Mouse (Mus musculus) hematopoietic stem cell, adult 5-6 weeks (primary cell): ENCODE data around the gene Foxd1. TPM values are rescaled to one million over a fixed set of nuclear protein-coding genes. Genes with fewer than 3 reads are reported as not detected.
A peak's percentile ranks its signal among the peaks of the same experiment; 100 is the strongest.

Source experiments
- ATAC-seq, 2 experiments: fragments of 125-278 bp in 1 of 2; replicated peaks in 1 of 2; 2 replicates each; pipeline ENCODE4 v1.8.0; 2016 to 2017; ENCODE audit warnings: inconsistent platforms in 2 of 2, mild to moderate bottlenecking in 2 of 2, moderate number of reproducible peaks in 2 of 2, low read depth in 1 of 2, moderate TSS enrichment in 1 of 2; ENCODE audit not compliant: low FRiP score in 2 of 2, poor library complexity in 2 of 2, severe bottlenecking in 2 of 2, insufficient read depth in 1 of 2, low TSS enrichment in 1 of 2
- total RNA-seq: library from RNA; stranded (forward); fragments of 172-1452, 232-1000 nt; gene quantifications from 2 replicates; pipeline ENCODE4 v1.2.3, GENCODE M21; 2017

Foxd1 gene
- total RNA-seq, 1 experiment from 2014 or later: not detected

DNA sequence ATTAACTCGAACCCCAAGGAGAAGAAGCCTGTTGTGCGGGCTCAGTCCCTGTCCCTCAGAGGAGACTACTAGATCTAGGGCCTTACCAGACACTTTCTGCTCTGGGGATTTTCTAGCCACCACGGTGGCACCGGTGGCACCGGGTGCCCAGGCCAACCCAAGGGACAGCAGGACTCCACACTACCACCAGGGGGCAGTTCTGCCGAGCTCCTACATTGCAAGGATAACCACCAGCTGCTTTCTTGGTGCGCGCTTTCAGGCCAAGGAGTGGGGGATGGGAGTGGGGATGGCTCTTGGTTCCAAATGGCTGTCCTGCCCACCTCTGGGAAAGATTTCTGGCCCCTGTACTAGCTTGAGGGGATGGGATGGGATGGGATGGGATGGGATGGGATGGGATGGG is 2.5 kb upstream of the Foxd1 start:
- peak; percentile 66 to 70 for ATAC-seq

DNA sequence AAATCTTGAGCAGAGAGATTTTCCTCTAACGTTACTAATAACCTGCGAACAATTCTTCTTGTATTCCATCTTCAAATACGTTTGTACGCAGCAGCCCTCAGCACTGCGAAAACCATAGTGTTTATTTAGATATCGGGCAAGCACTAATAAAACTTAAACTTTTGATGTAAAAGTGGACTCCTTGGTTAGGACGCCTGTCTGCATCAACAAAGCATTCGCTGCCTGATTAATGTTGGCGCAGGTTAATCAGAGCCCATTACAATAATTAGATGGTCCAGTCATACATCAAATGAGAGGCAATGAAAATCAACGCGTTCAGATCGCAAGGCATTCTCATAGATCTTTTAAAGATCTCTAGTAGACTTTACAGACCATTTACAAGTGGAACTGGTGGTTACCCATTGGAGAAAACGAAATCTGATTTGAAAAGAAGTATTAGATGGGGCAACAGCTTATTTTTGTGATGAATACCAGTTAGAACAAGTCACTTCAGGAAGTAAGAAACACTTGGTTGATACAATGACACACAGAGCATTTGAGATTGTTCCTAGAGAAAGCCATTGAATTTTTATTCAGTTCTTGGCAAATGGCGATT is 1.6 kb upstream of the Foxd1 start:
- no peak for ATAC-seq

DNA sequence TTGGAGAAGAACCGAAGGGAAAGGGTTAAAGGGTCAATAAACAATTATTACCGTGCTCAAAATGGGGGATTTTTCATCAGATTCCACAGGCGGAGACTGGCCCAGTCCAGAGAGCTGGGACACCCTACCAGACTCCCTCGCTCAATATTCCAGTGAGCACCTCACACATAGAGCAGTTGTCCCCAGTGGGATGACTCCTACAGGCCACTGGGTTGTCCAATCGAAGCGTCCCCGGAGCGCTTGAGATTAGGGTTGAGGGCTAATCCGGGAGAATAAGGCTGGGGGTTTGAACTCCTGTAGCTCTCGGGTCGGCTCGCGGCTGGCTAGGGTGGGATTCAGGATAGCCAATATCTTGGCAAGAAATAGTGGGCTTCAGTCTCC is 343 bp upstream of the Foxd1 start:
- ATAC-seq: peak in 1 of 2 experiments; percentile 3; a peak in 2 of 4 replicates

DNA sequence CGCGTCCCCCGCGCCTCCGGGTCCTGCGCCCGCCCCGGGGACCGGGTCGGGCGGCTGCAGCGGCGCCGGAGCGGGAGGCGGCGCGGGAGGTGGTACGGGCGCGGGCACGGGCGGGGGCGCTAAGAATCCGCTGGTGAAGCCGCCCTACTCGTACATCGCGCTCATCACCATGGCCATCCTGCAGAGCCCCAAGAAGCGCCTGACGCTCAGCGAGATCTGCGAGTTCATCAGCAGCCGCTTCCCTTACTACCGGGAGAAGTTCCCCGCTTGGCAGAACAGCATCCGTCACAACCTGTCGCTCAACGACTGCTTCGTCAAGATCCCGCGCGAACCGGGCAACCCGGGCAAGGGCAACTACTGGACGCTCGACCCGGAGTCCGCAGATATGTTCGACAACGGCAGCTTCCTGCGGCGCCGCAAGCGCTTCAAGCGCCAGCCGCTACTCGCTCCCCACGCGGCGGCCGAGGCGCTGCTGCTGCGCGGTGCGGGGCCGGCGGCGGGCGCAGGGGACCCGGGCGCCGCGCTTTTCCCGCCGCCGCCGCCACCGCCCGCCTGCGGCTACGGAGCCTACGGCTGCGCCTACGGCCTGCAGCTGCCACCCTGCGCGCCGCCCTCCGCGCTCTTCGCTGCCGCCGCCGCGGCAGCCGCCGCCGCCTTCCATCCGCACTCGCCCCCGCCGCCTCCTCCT is 973 bp downstream of the Foxd1 start:
- ATAC-seq: no peak

DNA sequence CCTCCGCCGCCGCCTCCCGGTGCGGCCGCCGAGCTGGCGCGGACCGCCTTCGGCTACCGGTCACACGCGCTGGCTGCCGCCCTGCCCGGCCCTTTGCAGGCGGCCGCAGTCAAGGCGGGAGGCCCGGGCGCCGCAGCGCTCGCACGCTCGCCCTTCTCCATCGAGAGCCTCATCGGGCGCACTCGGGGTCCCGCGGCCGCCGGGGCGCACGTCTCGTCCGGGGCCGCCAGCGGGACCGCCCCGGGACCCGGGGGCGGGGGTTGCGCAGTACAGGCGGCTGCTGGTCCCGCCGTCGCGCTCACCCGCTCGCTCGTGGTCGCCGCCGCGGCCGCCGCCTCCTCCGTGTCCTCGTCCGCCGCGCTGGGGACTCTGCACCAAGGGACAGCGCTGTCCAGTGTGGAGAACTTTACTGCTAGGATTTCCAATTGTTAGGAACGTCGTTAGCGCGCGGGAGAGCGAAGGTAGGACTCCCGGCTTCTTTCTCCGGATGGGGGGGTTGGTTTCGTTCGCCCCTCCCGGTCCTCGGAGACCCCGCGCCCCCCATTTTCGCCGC is 1.6 kb downstream of the Foxd1 start:
- ATAC-seq: no peak

DNA sequence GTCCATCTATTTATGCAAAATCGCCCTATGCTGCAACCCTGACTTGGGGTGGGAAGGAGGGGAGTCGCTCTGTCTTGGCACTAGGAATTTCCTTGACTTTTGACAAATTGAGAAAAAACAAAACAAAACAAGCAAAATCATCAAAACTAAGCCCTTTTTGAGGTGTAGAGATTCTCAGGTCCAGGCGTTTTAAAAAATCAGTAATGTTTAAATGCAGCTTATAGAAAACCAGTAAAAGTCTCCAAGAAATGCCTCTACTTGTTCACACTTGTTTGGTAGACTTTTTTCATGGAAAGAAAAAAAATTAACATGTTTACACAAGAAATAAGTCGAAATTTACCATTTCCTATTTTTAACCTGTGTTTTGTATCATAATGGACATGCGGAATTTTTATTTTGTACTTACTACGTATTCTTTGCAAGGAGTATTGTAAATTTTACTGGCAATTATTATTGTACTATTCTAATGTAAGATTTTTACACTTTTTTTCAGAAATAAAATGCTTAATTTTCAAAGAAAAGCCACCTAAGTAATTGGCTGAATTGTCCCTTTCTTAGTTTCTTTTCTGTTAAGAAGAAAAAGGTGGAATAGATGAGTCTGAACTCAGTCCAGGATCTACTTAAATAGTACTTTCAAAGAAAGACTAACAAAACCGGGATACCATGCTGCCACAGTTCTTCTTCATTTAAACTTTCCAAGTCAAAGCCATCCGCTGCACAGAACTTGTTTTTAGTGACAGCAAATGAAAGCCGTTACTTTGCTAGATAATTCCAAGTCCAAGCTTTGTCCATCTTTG is 2.3 kb downstream of the Foxd1 start:
- no peak for ATAC-seq

DNA sequence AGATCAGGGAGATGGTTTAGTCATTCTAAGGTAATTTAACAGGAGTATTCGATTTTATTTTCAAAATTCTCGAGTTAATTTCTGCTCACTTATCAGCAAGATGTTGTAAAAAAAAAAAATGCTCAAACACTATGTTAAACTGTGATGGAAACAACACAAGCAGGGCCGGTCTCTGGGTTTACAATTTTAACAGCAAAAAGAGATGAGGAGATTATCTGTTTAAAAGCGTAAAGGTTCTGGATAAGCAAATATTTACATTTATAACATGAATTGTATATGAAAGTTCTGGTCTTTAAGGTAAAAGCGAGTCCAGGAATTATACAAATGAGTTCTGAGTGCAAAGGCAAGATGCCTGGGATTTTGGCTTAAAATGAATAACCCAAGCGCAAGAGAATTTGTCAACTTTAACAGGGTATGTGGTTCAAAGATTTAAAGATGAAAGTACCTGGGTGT is 3.0 kb downstream of the Foxd1 start:
- ATAC-seq: no peak

DNA sequence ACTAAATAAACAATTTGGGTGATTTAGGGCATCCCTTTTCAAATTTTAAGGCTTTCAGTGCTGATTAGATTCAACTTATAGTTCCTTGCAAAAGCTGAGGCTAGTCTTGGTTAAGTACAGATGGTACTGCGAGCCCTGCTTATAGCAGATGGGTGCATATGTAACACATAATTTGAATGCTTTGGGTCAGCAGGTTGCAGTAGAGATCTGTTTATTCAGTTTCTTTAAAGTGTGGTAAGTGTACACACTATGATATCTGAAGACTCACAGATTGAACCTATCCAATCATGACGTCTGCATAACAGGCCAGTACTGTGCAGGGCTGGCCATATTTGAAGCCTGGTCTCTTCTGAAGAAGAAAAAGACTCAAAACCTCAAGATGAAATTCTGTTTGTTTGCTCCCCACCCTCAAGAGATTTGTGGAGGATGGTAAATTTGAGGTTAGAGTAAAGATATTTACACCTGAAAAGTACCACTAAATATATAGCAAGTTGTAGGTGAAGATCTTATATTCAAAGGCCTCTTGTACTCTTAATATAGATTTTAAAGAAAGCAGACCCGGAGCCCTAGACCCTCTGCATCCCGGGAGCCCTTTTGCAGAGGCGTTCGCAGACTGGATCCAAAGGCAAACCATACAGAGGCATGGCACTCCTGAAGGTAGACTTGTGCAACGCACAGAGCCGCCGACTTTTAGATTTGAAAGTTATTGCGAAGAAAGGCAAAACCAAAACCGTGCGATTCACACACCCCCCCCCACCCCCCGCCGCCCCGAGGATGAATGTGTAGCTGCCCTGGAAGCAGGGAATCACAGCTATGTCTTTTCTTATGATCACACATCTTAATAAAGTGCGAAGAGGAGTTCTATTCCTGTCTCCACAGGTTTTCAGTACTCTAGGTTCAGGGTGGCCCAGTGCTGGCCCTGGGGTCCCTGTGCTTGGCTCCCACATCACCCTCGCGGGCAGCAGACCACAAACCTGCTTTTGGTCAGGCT is 3.7 kb downstream of the Foxd1 start:
- ATAC-seq: no peak

DNA sequence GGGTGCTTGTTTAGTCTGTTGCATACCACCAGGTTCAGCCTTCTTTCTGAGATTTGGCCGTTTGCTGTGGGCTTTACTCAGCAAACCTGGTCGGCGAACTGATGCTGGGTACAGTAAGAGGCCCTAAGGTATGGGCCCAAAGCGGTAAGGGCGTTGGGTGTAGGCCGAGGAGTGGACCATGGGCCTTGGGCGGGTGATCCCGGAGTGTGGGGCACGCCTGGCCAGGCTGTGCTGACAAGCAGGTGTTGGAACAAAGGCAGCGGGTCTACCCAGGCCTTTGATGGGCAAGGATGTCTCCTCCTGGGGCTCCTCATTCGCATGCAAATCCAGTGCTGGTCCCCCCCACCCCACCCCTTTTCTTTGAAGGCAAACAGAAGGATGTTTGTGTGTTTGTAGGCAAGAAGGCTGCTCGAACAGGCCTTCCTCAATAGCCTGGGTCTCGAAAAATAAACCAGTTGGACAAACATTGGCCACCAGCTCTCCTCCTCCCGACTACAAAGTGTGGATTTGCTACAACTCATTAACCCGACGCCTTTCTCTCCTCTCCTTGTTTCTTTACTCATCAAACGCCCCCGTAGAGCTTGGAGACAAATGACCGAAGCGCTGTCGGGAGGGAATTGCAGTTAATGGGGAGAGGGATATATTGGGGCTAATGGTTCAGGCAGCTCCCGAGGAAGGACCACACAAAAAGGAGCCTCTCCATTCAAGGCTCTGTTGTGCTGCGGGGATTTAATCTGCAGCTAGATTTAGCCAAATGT is 4.6 kb downstream of the Foxd1 start:
- ATAC-seq: no peak

DNA sequence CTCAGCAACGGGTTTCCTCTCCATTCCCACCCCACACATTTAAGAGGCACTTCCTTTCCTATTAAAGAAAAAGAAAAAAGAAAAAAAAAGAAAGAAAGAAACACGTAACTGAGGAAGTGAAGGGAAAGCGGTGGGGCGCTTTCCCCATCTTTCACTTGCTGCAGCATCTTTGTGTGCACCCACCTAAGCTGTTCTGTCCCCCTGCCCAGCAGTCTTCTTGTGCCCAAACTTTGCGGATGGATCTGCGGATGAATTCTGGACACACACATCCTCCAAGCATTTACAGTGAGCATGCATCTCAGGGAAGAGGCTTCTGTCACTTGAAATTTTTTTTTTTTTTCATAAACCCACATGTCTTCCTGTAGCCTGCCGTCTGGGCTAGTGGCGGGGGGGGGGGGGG is 5.3 kb downstream of the Foxd1 start:
- ATAC-seq: no peak

DNA sequence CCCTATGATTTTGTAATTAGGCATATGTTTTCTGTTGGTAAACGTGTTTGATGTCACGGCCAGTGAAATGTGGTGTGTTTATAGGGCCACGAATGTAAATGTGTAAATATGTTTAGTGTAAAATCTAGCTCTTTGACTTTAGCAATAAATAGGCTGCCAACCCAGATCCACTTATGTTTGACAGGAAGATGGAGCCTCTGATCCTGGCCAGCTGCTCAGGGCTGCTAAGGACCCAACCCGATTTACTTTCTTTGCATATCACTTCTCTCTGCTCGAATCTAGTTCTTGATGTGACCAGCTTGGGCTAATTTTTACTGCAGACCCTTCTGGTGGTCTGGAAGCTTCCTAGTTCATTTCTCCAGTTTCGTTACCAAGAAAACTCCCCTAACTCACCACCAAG is 6.3 kb downstream of the Foxd1 start:
- ATAC-seq: no peak

DNA sequence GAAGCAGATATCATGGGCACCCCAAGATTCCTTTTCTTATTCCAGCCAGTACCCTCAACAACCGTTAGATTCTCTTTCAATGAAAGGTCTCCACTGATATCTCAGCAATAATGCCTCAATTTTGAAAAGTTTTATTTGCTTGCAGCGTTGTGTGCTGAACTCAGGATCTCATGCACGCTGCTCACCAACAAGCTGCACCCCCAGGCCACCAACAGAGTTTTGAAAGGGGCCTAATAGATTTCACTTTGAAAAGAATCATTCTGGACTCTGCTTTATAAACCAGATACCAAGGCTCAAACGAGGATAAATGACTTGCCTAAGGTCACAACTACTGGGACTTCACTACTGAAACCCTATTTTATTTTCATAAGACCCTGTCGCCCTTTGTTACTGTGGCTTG is 7.1 kb downstream of the Foxd1 start:
- no peak for ATAC-seq

DNA sequence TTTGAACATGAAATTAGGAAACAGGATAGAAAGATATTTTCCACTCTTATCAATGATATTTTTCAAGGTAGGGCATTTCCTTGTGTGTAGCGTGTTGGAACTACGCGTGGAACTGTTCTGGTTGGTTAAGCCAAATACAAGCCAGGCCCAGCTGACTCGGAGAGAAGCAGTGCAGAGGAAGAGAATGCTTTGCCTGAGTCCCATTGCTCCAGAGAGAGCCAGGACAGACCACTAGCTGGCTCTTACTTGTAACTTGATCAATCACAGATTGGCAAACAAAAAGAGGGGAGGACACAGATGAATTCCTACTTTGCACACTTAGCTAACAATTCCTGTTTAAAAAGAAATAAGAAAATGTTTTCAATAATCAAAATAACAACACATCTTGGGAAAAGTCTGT is 9.0 kb downstream of the Foxd1 start:
- no peak for ATAC-seq

DNA sequence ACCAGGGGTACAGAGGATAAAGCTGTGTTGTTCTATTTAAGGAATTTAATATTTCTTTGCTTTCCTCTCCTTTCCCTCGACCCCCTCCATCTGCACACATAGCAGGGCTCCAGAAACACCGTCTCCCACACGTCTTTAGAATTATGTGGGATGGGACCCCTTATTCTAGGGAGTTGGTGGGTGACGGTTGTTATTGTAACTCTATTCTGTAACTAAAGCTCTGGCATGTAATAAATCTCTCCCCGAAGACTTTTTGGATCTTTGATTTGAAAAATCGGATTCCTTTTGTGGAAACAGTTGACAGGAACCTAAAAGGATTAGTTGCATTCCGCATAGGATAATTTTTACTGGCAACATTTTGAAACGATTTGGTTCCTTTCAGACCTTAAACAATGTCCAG is 11.0 kb downstream of the Foxd1 start:
- no peak for ATAC-seq

DNA sequence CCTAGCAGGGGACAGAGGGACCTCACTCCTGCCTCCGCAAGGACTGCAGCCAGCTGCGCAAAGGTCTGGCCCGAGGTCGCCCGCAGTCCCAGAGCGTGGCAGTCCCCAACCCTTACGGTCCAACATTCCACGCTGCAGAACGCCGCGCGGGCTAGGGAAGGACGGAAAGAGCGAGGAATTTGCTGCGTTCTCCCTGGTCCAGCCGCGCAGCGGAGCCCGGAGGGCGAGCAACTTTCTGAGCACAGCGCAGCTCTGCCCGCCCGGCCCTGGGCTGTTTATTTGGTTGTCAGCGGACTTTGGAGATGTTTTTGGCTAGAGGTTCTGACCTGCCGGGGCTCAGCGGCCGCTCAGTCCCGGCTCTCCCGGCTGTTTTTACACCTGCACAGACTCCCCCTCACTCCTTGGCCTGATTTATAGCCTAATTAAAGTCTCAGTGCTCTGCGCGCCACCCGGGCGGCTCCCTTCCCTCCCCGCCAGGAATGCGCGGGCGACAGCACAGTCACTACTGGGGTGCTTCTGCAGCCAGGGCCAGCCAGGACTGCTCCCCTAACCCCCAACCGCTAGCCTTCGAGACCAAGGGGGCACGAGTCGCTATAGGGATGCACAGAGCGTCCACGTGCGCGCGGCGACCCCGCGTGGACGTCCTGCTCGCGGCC is 11.9 kb downstream of the Foxd1 start:
- no peak for ATAC-seq
